ENCODE assay signal across 19 mouse cellular contexts in genomic region chr7:66404802-66405201, GRCm38 (mm10). TPM values are rescaled to one million over a fixed set of nuclear protein-coding genes. Genes with fewer than 3 reads are reported as not detected.
"Had no signal": no experiment of that assay in that cellular context is flagged by ENCODE, and none has a peak within 500 bp of the region (broad histone marks: within the 10 kb centered on the region; RNA-seq: fewer than 3 reads in every experiment).

No protein-coding gene starts in this region.

- ATAC-seq: midbrain, embryonic 15.5 days had no signal

- H3K4me1 ChIP-seq: midbrain, embryonic 15.5 days had no signal

- H3K9me3 ChIP-seq: limb, embryonic 13.5 days; liver, embryonic 15.5 days; midbrain, embryonic 10.5 days; midbrain, embryonic 15.5 days; neural tube, embryonic 13.5 days had no signal

- H3K4me2 ChIP-seq: limb, embryonic 13.5 days; liver, embryonic 15.5 days; midbrain, embryonic 15.5 days; neural tube, embryonic 13.5 days had no signal

- H3K36me3 ChIP-seq: limb, embryonic 13.5 days; liver, embryonic 15.5 days; midbrain, embryonic 10.5 days; midbrain, embryonic 15.5 days; neural tube, embryonic 13.5 days had no signal

- DNase-seq: left cerebral cortex, postnatal 4 days; lung, adult 2 months; right cerebral cortex, postnatal 4 days; spleen, adult 18-20 months; thymus, adult 18-20 months; thymus, postnatal 14 days had no signal

- H3K4me3 ChIP-seq: limb, embryonic 13.5 days; liver, embryonic 15.5 days; midbrain, embryonic 10.5 days; midbrain, embryonic 15.5 days; neural tube, embryonic 13.5 days had no signal

- H3K27me3 ChIP-seq: limb, embryonic 13.5 days; liver, embryonic 15.5 days; midbrain, embryonic 15.5 days had no signal

- H3K9ac ChIP-seq: limb, embryonic 13.5 days; liver, embryonic 15.5 days; midbrain, embryonic 15.5 days had no signal

- H3K27ac ChIP-seq: liver, embryonic 15.5 days; midbrain, embryonic 10.5 days; midbrain, embryonic 15.5 days; neural tube, embryonic 13.5 days had no signal

RNA-seq across cellular contexts. Expression of gene Gm10974, which starts 39.1 kb away (rescaled TPM):
- total RNA-seq: layer of hippocampus, adult 8-10 months; layer of hippocampus, postnatal 14 days; left cerebral cortex, adult 18-20 months; left cerebral cortex, postnatal 10 days; left cerebral cortex, postnatal 4 days; liver, adult 2 months had no signal
- polyA plus RNA-seq: large intestine, adult 2 months; limb, embryonic 13.5 days; liver, adult 2 months; liver, embryonic 15.5 days; lung, adult 2 months; lung, postnatal 0 days; midbrain, embryonic 10.5 days; midbrain, embryonic 15.5 days; neural tube, embryonic 13.5 days; stomach, embryonic 14.5 days had no signal
